Mouse (Mus musculus) large intestine, adult 2 months (tissue): Measurements from ENCODE around the gene Chit1. TPM values are rescaled to one million over a fixed set of nuclear protein-coding genes. Genes with fewer than 3 reads are reported as not detected.
A peak's percentile ranks its signal among the peaks of the same experiment; 100 is the strongest.

Experiments used
- DNase-seq: peaks from one replicate; pipeline ENCODE4 v3.0.0-alpha.2; 2012; ENCODE audit warnings: low read depth, low spot score
- WGBS: fragments of 180-500 bp; shearing (Covaris S2); methylation state at CpG from one replicate; pipeline ENCODE4 v1.1.7; 2018; 5-methylcytosine and 5-hydroxymethylcytosine counted together
- polyA plus RNA-seq: library from polyadenylated mRNA; depleted of rRNA; stranded (reverse); fragments of >200 nt; gene quantifications from 2 replicates; pipeline ENCODE4 v1.2.3, GENCODE M21; 2012

Chit1 gene
- polyA plus RNA-seq, 1 experiment, result not detected

GRCm38 (mm10) chr1:134078802-134079476 is 32.1 kb upstream of the Chit1 start, which contains the start of gene Btg2:
Btg2 (minus strand) TSS chr1:134079120.
- DNase-seq, result peak; percentile 85
- WGBS, result under 1% methylated on average over 62 of the region's 62 CpGs

GRCm38 (mm10) chr1:134079477-134080163 is 31.4 kb upstream of the Chit1 start:
- WGBS, result 6% methylated on average over 9 of the region's 9 CpGs
- DNase-seq, result no peak

GRCm38 (mm10) chr1:134080406-134080805 is 30.6 kb upstream of the Chit1 start:
- no peak for DNase-seq
- WGBS, result 85% methylated on average over 4 of the region's 4 CpGs

GRCm38 (mm10) chr1:134080881-134081450 is 30.1 kb upstream of the Chit1 start:
- WGBS, result 52% methylated on average over 5 of the region's 5 CpGs
- DNase-seq, result no peak

- DNase-seq, result no peak
- WGBS, result 75% methylated on average over 11 of the region's 11 CpGs
These were observed 28.0 kb upstream of the Chit1 start for GRCm38 (mm10) chr1:134082987-134083516.

GRCm38 (mm10) chr1:134083676-134084075 is 27.4 kb upstream of the Chit1 start:
- 87% methylated on average over 8 of the region's 8 CpGs for WGBS
- DNase-seq, result no peak

GRCm38 (mm10) chr1:134084128-134084527 is 26.9 kb upstream of the Chit1 start:
- WGBS, result 79% methylated on average over 3 of the region's 3 CpGs
- DNase-seq, result no peak

- DNase-seq, result no peak
- WGBS, result 46% methylated on average over 3 of the region's 3 CpGs
These were observed 25.0 kb upstream of the Chit1 start for GRCm38 (mm10) chr1:134086017-134086416.

GRCm38 (mm10) chr1:134086811-134087398 is 24.1 kb upstream of the Chit1 start:
- 18% methylated on average over 16 of the region's 16 CpGs for WGBS
- no peak for DNase-seq

GRCm38 (mm10) chr1:134089074-134089473 is 22.0 kb upstream of the Chit1 start:
- DNase-seq, result no peak
- 79% methylated on average over 7 of the region's 7 CpGs for WGBS

GRCm38 (mm10) chr1:134091851-134092250 is 19.2 kb upstream of the Chit1 start:
- DNase-seq, result no peak
- WGBS, result 49% methylated on average over 3 of the region's 3 CpGs

GRCm38 (mm10) chr1:134092368-134092767 is 18.7 kb upstream of the Chit1 start:
- no peak for DNase-seq
- 28% methylated on average over 6 of the region's 6 CpGs for WGBS

GRCm38 (mm10) chr1:134092852-134093770 is 17.9 kb upstream of the Chit1 start:
- DNase-seq, result no peak
- WGBS, result 2% methylated on average over 43 of the region's 43 CpGs

- DNase-seq, result no peak
- 30% methylated on average over 13 of the region's 13 CpGs for WGBS
These were observed 17.1 kb upstream of the Chit1 start for GRCm38 (mm10) chr1:134093771-134094526.

GRCm38 (mm10) chr1:134095033-134095612 is 15.9 kb upstream of the Chit1 start:
- no peak for DNase-seq
- 49% methylated on average over 7 of the region's 7 CpGs for WGBS

- no peak for DNase-seq
- 46% methylated on average over 4 of the region's 4 CpGs for WGBS
These were observed 15.3 kb upstream of the Chit1 start for GRCm38 (mm10) chr1:134095721-134096120.

GRCm38 (mm10) chr1:134096264-134096934 is 14.6 kb upstream of the Chit1 start:
- 10% methylated on average over 14 of the region's 14 CpGs for WGBS

More at GRCm38 (mm10) chr1:134096264-134096934, 14.6 kb upstream of the Chit1 start:
- DNase-seq, result no peak
